Mouse (Mus musculus) erythroblast, adult 5-6 weeks (primary cell): Measurements from ENCODE around the gene Iqce. TPM values are rescaled to one million over a fixed set of nuclear protein-coding genes. Genes with fewer than 3 reads are reported as not detected.

Source experiments
- ATAC-seq: replicated peaks from 2 replicates; pipeline ENCODE4 v1.8.0; 2016; ENCODE audit warnings: moderate number of reproducible peaks, mild to moderate bottlenecking, moderate TSS enrichment, inconsistent platforms; ENCODE audit not compliant: poor library complexity, low FRiP score, severe bottlenecking
- total RNA-seq, 2 experiments: library from RNA; stranded (forward) in 1 of 2; stranded (reverse) in 1 of 2; fragments of 150-400 nt in 1 of 2; fragments of 200-764, 138-1000 nt in 1 of 2; gene quantifications; 2 replicates each; pipeline versions ENCODE4 v1.2.3 to v1.2.4; 2015 to 2017; ENCODE audit warnings: low replicate concordance in 2 of 2

Iqce gene
- total RNA-seq, 2 experiments from 2014 or later = 1.9 to 3.0 TPM

GRCm38 (mm10) chr5:140663621-140664180 is 38.5 kb downstream of the Iqce start:
- ATAC-seq = 0 out of 2 replicates have a peak, but pooled peaks have one; percentile 51

GRCm38 (mm10) chr5:140662741-140663592 is 39.2 kb downstream of the Iqce start:
- no peak for ATAC-seq

GRCm38 (mm10) chr5:140661875-140662643 is 40.1 kb downstream of the Iqce start:
- ATAC-seq = no peak

DNA sequence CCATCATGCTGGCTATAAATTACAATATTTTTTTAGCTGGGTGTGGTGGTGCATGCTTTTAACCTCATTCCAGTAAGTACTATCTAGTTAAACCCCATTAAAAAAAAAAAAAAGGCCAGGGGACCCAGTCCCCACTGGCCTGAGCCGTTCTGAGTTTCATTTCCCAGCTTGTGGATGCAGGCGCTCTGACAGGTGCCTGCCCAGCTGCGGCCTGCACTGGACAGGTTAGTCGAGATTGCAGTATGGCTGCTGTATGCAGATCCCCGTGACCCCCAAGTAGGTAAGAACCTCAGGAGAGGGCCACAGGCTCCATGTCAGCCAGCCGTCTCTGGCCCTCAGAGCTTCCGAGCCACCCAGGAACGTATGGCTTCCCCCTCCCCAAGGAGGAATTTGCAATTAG is 40.8 kb downstream of the Iqce start:
- no peak for ATAC-seq

GRCm38 (mm10) chr5:140660398-140660797 is 41.8 kb downstream of the Iqce start:
- no peak for ATAC-seq

DNA sequence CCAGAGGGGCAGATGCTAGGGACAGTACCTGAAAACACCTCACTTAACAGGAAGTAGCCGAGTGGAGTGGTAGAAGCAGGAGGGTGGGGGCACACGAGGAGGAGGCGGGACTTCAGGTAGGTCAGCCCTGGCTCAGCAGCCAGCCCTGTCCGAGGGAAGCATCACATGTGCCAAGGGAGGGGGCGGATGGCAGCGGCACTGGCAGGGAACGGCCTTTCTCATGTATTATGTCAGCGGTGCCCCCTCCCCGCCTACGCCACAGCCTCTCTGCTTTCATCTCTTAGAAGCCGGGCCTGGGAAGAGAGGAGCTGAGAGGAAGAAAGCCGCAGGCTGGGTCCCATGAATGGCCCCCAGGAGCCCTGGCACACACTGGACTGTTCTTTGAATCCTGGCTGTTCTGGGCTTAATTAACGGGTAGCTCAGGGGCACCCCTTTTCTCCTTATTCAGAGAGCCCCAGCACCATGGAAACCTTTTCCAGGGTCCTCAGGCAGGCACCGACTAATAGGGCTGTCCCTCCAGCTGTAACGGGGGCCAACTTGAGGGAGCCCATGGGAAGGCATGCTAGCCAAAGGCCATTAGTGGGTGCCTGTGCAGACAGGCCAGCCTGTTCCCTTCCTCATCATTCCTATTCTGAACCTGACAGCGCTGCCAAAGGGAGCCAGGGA is 42.4 kb downstream of the Iqce start:
- no peak for ATAC-seq

DNA sequence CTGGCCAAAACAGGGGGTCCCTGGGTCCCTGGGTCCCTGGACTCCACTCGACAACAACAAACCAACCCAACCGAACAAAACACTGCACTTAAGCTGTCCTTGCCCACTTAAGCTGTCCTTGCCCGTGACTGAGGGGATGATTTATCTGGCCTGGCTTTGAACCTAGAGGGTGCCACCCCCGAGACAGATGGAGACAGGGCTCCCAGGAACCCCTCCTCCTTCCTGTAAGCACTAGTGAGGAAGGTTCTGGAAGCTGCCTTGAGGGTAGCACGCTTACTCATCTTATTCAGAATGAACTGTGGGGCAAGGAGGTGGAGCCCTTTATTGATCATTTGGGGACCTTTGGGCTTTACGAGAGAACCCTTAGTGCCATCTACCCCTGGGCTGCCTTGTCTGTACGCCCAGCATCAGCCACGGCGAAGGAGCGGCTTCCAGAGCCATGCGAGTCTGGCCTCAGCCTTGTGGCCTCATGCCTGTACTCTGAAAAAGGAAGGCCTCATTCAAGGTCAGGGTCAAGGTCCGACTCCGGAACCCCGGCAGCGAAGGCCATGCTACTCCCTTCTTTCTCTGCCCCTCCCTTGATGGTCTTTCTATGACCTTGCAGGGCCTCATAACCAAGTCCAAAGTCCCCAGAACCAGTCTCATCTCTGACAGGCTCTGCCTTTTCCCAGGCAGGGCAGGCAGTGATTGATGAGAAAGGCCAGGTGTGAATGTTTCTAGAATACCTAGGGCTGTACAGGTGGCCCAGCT is 47.9 kb downstream of the Iqce start:
- ATAC-seq = no peak

DNA sequence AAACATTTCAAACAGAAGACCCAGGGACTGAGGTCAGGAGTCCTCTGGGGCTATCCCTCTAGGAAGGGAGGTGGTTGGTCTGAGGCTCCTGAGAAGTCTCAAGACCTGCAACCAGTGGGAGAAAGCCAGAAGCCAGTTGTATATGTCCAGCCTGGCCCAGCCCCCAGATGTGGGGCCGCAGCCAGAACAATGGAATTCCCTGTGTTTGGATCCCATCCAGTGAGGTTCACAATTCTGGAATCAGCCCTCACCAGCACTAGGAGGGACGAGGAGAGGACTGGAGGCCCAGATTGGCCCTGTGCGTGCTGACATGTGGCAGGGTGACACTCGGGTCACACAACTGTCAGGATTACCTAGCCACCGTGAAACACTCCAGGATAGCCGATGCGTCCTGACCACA is 49.6 kb downstream of the Iqce start:
- no peak for ATAC-seq

DNA sequence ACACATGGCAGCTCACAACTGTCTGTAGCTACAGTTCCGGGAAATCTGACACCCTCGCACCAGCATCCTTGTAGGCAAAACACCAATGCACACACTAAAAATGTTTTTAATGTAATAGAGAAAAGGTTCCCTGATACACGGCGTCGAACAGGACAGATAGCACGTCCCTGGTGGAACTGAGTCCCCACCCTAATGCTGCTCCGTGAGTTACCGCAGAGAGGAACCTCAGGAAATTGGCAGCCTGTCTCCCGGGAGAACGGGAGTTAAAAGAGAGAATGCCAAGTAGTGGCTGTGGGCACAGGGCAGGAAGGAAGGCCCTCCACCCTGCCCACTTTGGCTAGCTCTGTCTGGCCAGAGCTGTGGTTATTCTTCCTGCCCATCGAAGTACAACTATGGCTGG is 50.9 kb downstream of the Iqce start:
- ATAC-seq = no peak

DNA sequence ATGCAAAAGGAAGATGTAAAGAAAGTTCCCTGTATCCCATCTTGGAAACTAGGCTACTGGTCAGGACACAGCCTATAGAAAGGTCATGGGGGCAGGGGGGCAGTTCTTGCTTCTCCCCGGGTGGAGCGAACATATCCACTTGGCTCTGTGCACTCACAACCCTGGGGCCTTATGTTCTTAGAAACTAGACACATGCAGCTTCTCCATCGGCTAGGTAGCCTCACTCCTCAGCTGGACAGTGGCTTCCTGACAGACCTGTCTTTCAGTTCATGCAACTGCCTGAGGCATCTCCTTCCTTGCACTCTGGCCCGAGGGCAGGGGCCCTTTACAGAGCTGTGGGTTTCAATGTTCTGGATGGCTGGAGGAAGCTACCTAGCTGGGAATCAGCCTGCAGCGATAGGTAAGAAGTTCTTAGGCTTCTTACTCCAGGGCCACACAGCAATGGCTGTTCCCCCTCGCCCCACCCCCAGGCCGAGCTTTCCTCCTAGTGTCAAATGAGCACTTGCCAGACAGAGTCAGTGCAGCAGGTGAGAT is 52.2 kb downstream of the Iqce start:
- no peak for ATAC-seq

- ATAC-seq = peak; percentile 88
These were observed 53.0 kb downstream of the Iqce start for GRCm38 (mm10) chr5:140649101-140649667.

DNA sequence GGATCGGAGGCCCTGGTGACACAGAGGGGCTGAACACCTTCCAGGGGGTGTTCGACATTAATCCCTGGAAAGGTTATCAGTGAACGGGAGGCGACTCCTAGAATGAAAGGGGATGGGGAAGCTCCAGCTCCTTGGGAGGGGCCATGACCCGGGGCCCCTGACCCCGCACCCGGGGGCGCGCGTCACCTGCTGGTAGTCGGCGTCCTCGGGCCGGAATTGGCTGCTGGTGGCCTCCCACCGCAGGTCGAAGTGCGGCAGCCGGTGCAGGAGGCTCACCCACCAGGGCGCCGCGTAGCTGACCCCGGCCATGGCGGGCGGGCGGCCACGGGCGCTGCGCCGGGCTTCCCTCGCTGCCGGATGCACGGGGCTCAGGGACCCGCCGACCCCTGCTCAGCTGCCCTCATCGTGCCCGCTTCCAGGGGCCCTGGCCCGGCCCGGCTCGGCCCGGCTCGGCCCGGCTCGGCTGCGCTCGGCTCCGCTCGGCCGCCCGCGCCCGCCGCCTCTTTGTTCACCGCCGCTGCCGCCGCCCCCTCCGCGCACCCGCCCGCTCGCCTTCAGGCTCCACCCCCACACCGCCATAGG is 53.6 kb downstream of the Iqce start, which contains the start of gene Ttyh3:
Gene Ttyh3, minus strand, starts transcription at position 513 of the 582 bp plus-strand sequence.
- ATAC-seq = no peak

- ATAC-seq = no peak
These were observed 54.2 kb downstream of the Iqce start for GRCm38 (mm10) chr5:140647821-140648518.

DNA sequence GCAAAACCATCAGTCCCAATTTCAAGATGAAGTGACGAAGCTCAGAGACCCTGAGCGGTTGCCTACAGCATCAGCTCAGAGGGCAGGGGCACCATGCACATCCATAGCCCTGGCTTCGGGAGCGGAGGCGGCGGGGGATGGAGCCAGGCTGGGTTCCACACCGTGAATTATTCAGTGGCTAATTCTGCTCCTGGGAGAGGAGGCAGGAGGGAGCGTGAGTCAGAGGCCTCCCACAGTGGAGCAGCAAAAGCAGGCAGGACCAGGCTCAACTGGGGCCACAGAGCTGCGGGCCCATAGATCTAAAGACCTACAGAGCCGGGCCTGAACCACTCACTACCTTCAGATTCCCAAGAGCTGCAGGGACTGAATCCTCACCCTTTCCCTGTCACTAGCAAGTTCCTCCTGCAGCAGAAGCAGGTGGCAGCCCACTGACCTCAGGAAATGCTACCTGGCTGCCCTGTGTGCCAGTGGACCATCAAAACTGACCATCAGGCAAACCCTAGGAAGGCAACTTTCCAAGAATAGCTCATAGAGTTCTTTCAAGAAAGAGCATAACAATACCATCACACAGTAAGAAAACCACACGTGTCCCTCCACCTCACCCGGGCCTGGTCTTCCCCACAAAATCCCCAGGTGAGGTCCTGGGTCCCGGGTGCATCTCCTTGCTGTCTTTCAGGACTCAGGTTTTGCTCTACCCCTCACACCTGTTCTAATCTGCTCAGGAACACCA is 55.0 kb downstream of the Iqce start:
- no peak for ATAC-seq

DNA sequence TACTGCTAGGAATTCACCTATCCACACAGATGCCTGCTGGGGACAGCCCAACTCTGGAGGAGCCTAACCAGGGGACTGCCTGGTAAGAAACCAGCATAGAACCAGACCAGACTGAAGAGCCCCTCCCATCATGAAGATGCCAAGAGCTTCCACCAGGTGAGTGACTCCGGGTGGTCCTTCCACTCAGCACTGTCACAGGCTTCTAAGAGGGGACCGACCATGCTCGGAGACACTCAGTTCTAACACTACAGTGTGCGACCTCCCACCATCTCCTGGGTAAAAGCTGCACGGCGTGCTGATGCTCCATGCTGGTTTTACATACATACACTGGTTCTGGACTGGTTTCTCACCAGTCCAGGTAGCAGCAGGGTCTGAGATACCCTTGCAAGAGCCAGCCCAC is 56.0 kb downstream of the Iqce start:
- no peak for ATAC-seq

DNA sequence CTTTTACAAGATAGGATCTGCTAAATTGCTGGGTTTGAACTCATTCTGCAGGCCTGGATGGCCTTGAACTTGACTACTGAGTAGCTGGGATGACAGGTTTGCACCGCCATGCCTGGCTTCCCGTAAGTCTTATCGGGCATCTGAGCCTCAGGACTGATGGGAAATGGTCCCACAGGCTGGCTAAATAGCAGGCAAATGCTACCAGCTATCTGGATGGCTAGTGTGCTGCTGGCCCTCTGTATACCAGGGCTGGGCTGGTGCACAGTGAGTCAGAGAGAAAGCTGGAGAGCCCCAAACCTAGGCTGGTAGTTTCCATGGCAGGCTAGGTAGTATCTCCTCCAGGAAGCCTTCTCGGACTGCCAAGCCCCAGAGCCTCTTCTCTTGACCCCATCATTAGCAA is 56.7 kb downstream of the Iqce start:
- ATAC-seq = no peak

DNA sequence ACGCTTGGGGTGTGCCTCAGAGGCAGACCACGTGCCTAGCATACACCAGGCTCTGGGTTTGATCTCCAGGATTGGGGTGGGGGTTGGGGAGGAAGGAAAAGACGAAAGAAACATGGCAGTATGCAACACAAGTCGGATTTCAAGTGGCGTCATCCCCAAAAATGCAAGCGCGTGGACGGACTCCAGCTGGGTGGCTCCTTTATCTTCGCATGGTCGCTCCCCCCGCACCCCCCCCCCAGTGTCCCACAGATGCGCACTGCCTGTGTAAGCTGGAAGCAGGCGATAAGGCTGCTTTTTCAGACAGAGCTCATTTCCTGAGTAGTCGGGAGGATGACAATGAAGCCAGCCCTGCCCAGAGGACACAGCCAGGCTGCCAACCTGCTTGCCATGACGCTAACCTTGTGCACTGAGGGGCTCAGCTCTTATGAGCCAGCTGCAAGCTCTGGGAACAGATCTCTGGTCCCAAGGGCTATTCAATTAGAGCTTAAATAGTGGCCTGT is 57.4 kb downstream of the Iqce start:
- ATAC-seq = peak; percentile 43
